Comparison of ENCODE assay signal across 20 mouse cellular contexts in genomic region chr5:150814111-150814990, GRCm38 (mm10).
DNase-seq lines count a peak whose midpoint lies in the region; ATAC-seq lines count a peak whose summit lies in the region.
"Had no signal": no experiment of that assay in that cellular context is flagged by ENCODE, and none has a peak within 500 bp of the region (broad histone marks: within the 10 kb centered on the region; RNA-seq: fewer than 3 reads in every experiment).

No protein-coding gene starts in this region.

- H3K9me3 ChIP-seq in midbrain, embryonic 11.5 days (ENCODE audit: control insufficient read depth, low read length): no peaks in the 10 kb centered on the region
- no peaks in the 10 kb centered on the region for H3K9me3 ChIP-seq in midbrain, embryonic 10.5 days (replicated peaks)
- no peaks in the 10 kb centered on the region for H3K9me3 ChIP-seq in hindbrain, embryonic 15.5 days
- H3K9me3 ChIP-seq in midbrain, embryonic 12.5 days: no peaks in the 10 kb centered on the region
- no peaks in the 10 kb centered on the region for H3K9me3 ChIP-seq in neural tube, embryonic 14.5 days (ENCODE audit: control insufficient read depth, low read length)
- H3K9me3 ChIP-seq: embryonic facial prominence, embryonic 12.5 days; G1E; intestine, embryonic 15.5 days; kidney, embryonic 15.5 days; liver, embryonic 13.5 days; megakaryocyte, embryonic 14.5 days had no signal

- no peaks in the 10 kb centered on the region for H3K36me3 ChIP-seq in midbrain, embryonic 11.5 days (ENCODE audit: control insufficient read depth, insufficient read depth, low read length)
- no peaks in the 10 kb centered on the region for H3K36me3 ChIP-seq in midbrain, embryonic 10.5 days
- H3K36me3 ChIP-seq in hindbrain, embryonic 15.5 days: peaks cover 6% of the 10 kb centered on the region
- H3K36me3 ChIP-seq in midbrain, embryonic 12.5 days: peaks cover 7% of the 10 kb centered on the region; the same call in 1 of the 2 replicates
- H3K36me3 ChIP-seq in neural tube, embryonic 14.5 days (ENCODE audit: control insufficient read depth, insufficient read depth, low read length): no peaks in the 10 kb centered on the region
- H3K36me3 ChIP-seq: intestine, embryonic 15.5 days; liver, embryonic 13.5 days had no signal

- no peak overlapping the region for H3K4me2 ChIP-seq in midbrain, embryonic 11.5 days
- no peak overlapping the region for H3K4me2 ChIP-seq in hindbrain, embryonic 15.5 days
- H3K4me2 ChIP-seq in midbrain, embryonic 12.5 days (replicated peaks): no peak overlapping the region
- no peak overlapping the region for H3K4me2 ChIP-seq in neural tube, embryonic 14.5 days (ENCODE audit: low read depth, low read length)
- H3K4me2 ChIP-seq: embryonic facial prominence, embryonic 12.5 days; heart, embryonic 11.5 days; intestine, embryonic 15.5 days; kidney, embryonic 15.5 days; liver, embryonic 13.5 days had no signal

- H3K4me1 ChIP-seq in midbrain, embryonic 11.5 days (ENCODE audit: control insufficient read depth, insufficient read depth, low read length): peaks cover 5% of the 10 kb centered on the region; the same call in 1 of the 2 replicates
- peaks cover 10% of the 10 kb centered on the region for H3K4me1 ChIP-seq in midbrain, embryonic 10.5 days
- H3K4me1 ChIP-seq in hindbrain, embryonic 15.5 days (replicated peaks): no peaks in the 10 kb centered on the region
- H3K4me1 ChIP-seq in midbrain, embryonic 12.5 days: no peaks in the 10 kb centered on the region
- peaks cover 5% of the 10 kb centered on the region; the same call in 1 of the 2 replicates for H3K4me1 ChIP-seq in neural tube, embryonic 14.5 days (ENCODE audit: control insufficient read depth, insufficient read depth, low read length)
- H3K4me1 ChIP-seq: embryonic facial prominence, embryonic 12.5 days; intestine, embryonic 15.5 days; kidney, embryonic 15.5 days; liver, embryonic 13.5 days had no signal

- ATAC-seq in midbrain, embryonic 11.5 days (ENCODE audit: low FRiP score): peak; percentile 63
- 0 out of 2 replicates have a peak, but pooled peaks have one; percentile 51 for ATAC-seq in hindbrain, embryonic 15.5 days (ENCODE audit: low FRiP score, low read depth)
- peak; percentile 76 for ATAC-seq in midbrain, embryonic 12.5 days (ENCODE audit: low FRiP score, low read depth)
- peak; percentile 38; the same call in 1 of the 2 replicates for ATAC-seq in neural tube, embryonic 14.5 days (ENCODE audit: low read depth)
- ATAC-seq: intestine, embryonic 15.5 days; lung, postnatal 0 days had no signal

- peak; percentile 84 for DNase-seq in midbrain, embryonic 11.5 days (ENCODE audit: low spot score, missing footprints)
- DNase-seq in midbrain, embryonic 10.5 days (ENCODE audit: low spot score): no peak
- no peak for DNase-seq in thymus, postnatal 25 days
- DNase-seq in adrenal gland, postnatal 14 days: no peak
- DNase-seq in adrenal gland, postnatal 25 days: no peak
- DNase-seq: cerebellum, postnatal 10 days; gastrocnemius, postnatal 36 days; left cerebral cortex, postnatal 4 days; liver, embryonic 13.5 days; thymus, postnatal 4 days had no signal

- H3K27ac ChIP-seq in midbrain, embryonic 11.5 days (ENCODE audit: low read depth, low read length): no peak overlapping the region
- H3K27ac ChIP-seq in midbrain, embryonic 10.5 days (replicated peaks): no peak overlapping the region
- H3K27ac ChIP-seq in hindbrain, embryonic 15.5 days (replicated peaks): 0 out of 2 replicates have a peak overlapping the region, but pooled peaks have one; percentile 57
- 0 out of 2 replicates have a peak overlapping the region, but pooled peaks have one; percentile 11 for H3K27ac ChIP-seq in midbrain, embryonic 12.5 days (replicated peaks)
- H3K27ac ChIP-seq in neural tube, embryonic 14.5 days (ENCODE audit: low read depth, low read length): no peak overlapping the region
- H3K27ac ChIP-seq: embryonic facial prominence, embryonic 12.5 days; intestine, embryonic 15.5 days; kidney, embryonic 15.5 days; liver, embryonic 13.5 days had no signal

- no peak overlapping the region for H3K9ac ChIP-seq in midbrain, embryonic 11.5 days (ENCODE audit: low read length)
- H3K9ac ChIP-seq in hindbrain, embryonic 15.5 days: no peak overlapping the region
- H3K9ac ChIP-seq in midbrain, embryonic 12.5 days (replicated peaks): no peak overlapping the region
- no peak overlapping the region for H3K9ac ChIP-seq in neural tube, embryonic 14.5 days (replicated peaks; ENCODE audit: low read depth, low read length)
- H3K9ac ChIP-seq: embryonic facial prominence, embryonic 12.5 days; intestine, embryonic 15.5 days; kidney, embryonic 15.5 days; liver, embryonic 13.5 days had no signal

- no peak overlapping the region for H3K4me3 ChIP-seq in midbrain, embryonic 11.5 days (ENCODE audit: low read depth, low read length)
- H3K4me3 ChIP-seq in midbrain, embryonic 10.5 days: no peak overlapping the region
- H3K4me3 ChIP-seq in hindbrain, embryonic 15.5 days: no peak overlapping the region
- H3K4me3 ChIP-seq in midbrain, embryonic 12.5 days: no peak overlapping the region
- H3K4me3 ChIP-seq in neural tube, embryonic 14.5 days (ENCODE audit: low read depth, low read length): no peak overlapping the region
- H3K4me3 ChIP-seq: embryonic facial prominence, embryonic 12.5 days; intestine, embryonic 15.5 days; kidney, embryonic 15.5 days; liver, embryonic 13.5 days; megakaryocyte, embryonic 14.5 days had no signal

- WGBS in midbrain, embryonic 11.5 days: 65% methylated on average over 13 of the region's 13 CpGs
- 77% methylated on average over 13 of the region's 13 CpGs for WGBS in midbrain, embryonic 10.5 days
- 45% methylated on average over 13 of the region's 13 CpGs for WGBS in hindbrain, embryonic 15.5 days
- 55% methylated on average over 13 of the region's 13 CpGs for WGBS in midbrain, embryonic 12.5 days
- 35% methylated on average over 13 of the region's 13 CpGs for whole genome bisulfite sequencing in neural tube, embryonic 14.5 days

- H3K27me3 ChIP-seq in midbrain, embryonic 11.5 days (ENCODE audit: control insufficient read depth, insufficient read depth, low read length): no peaks in the 10 kb centered on the region
- no peaks in the 10 kb centered on the region for H3K27me3 ChIP-seq in midbrain, embryonic 10.5 days (ENCODE audit: low read depth, poor library complexity, severe bottlenecking)
- no peaks in the 10 kb centered on the region for H3K27me3 ChIP-seq in hindbrain, embryonic 15.5 days
- no peaks in the 10 kb centered on the region for H3K27me3 ChIP-seq in midbrain, embryonic 12.5 days
- H3K27me3 ChIP-seq in neural tube, embryonic 14.5 days (ENCODE audit: control insufficient read depth, insufficient read depth, low read length): no peaks in the 10 kb centered on the region
- H3K27me3 ChIP-seq: embryonic facial prominence, embryonic 12.5 days; intestine, embryonic 15.5 days; kidney, embryonic 15.5 days; liver, embryonic 13.5 days; megakaryocyte, embryonic 14.5 days had no signal

Comparison
In these comparisons a context has a peak if more than half of its experiments do, and no peak if none do; other contexts are left out.
1. H3K27ac ChIP-seq: peak in hindbrain, embryonic 15.5 days (single experiment) and midbrain, embryonic 12.5 days (single experiment); none in midbrain, embryonic 11.5 days (single experiment), midbrain, embryonic 10.5 days (single experiment) and neural tube, embryonic 14.5 days (single experiment).
2. Peak in every context shown above with its lines, with median percentiles within 50 percentile points of each other: ATAC-seq.